Mouse (Mus musculus) thymus, postnatal 10 days (tissue): Measurements from ENCODE around the gene Hbb-bs.
"Not testable (repeated sequence)": the region's sequence is repeated elsewhere in the genome, so short reads cannot be mapped to it uniquely, and the experiment has no call there.

Source experiments
- DNase-seq, 2 experiments: peaks; one replicate each; pipeline ENCODE4 v3.0.0; 2021; ENCODE audit warnings: low spot score in 2 of 2

The Hbb-bs gene

GRCm38 (mm10) chr7:103827808-103828207 lies at the start of gene Hbb-bs:
TSS of gene Hbb-bs (minus strand) at chr7:103828096.
- no peak for DNase-seq

GRCm38 (mm10) chr7:103877093-103877492 lies 49.2 kb upstream of the Hbb-bs start:
- DNase-seq = no peak

GRCm38 (mm10) chr7:103874451-103874850 lies 46.6 kb upstream of the Hbb-bs start:
- no peak for DNase-seq

GRCm38 (mm10) chr7:103873064-103873463 lies 45.2 kb upstream of the Hbb-bs start:
- DNase-seq = no peak

- no peak for DNase-seq
Observed at GRCm38 (mm10) chr7:103870667-103871066, 42.8 kb upstream of the Hbb-bs start.

GRCm38 (mm10) chr7:103865716-103866115 lies 37.8 kb upstream of the Hbb-bs start:
- no peak for DNase-seq

GRCm38 (mm10) chr7:103861531-103861930 lies 33.6 kb upstream of the Hbb-bs start:
- no peak for DNase-seq

GRCm38 (mm10) chr7:103860855-103861254 lies 33.0 kb upstream of the Hbb-bs start:
- no peak for DNase-seq

- DNase-seq = no peak
Observed at GRCm38 (mm10) chr7:103859076-103859475, 31.2 kb upstream of the Hbb-bs start.

- DNase-seq = no peak
Observed at GRCm38 (mm10) chr7:103854669-103855068, 26.8 kb upstream of the Hbb-bs start.

GRCm38 (mm10) chr7:103853090-103853489 lies 25.2 kb upstream of the Hbb-bs start, which contains the start of gene Hbb-y:
TSS of gene Hbb-y (minus strand) at chr7:103853216.
- DNase-seq = no peak

- no peak for DNase-seq
Observed at GRCm38 (mm10) chr7:103844525-103845325, 16.8 kb upstream of the Hbb-bs start.

GRCm38 (mm10) chr7:103843034-103843433 lies 15.1 kb upstream of the Hbb-bs start, which contains the start of gene Hbb-bh1:
TSS of gene Hbb-bh1 (minus strand) at chr7:103843164.
- no peak for DNase-seq

GRCm38 (mm10) chr7:103840268-103840667 lies 12.4 kb upstream of the Hbb-bs start, which contains the start of gene Hbb-bh2:
TSS of gene Hbb-bh2 (minus strand) at chr7:103840520.
- DNase-seq = no peak

GRCm38 (mm10) chr7:103827139-103827538 lies 757 bp downstream of the Hbb-bs start:
- DNase-seq = not testable (repeated sequence)

GRCm38 (mm10) chr7:103826255-103826887 lies 1.5 kb downstream of the Hbb-bs start:
- no peak for DNase-seq

- DNase-seq = no peak
Observed at GRCm38 (mm10) chr7:103825536-103826254, 2.2 kb downstream of the Hbb-bs start.

GRCm38 (mm10) chr7:103824597-103824996 lies 3.3 kb downstream of the Hbb-bs start:
- no peak for DNase-seq

GRCm38 (mm10) chr7:103815085-103815484 lies 12.8 kb downstream of the Hbb-bs start:
- not testable (repeated sequence) for DNase-seq

GRCm38 (mm10) chr7:103813766-103814165 lies 14.1 kb downstream of the Hbb-bs start, which contains the start of gene Hbb-bt:
TSS of gene Hbb-bt (minus strand) at chr7:103813996.
- DNase-seq = no peak

GRCm38 (mm10) chr7:103813152-103813551 lies 14.7 kb downstream of the Hbb-bs start:
- DNase-seq = not testable (repeated sequence)

GRCm38 (mm10) chr7:103812174-103812573 lies 15.7 kb downstream of the Hbb-bs start:
- no peak for DNase-seq
